Mouse (Mus musculus) layer of hippocampus, postnatal 14 days (tissue): ENCODE data around the gene Apela. TPM values are rescaled to one million over a fixed set of nuclear protein-coding genes. Genes with fewer than 3 reads are reported as not detected.

Experiments
- DNase-seq, 2 experiments: peaks; one replicate each; pipeline ENCODE4 v3.0.0; 2021 to 2022; ENCODE audit warnings: low spot score in 2 of 2, mixed read lengths in 1 of 2
- long read RNA-seq, 2 experiments: library from polyadenylated mRNA; stranded (forward); transcript quantifications; one replicate each; pipeline ENCODE4 v2.0.0; 2021
- total RNA-seq, 2 experiments: library from RNA; stranded (reverse); gene quantifications; 2 replicates each; pipeline ENCODE4 v1.2.3; 2021

The Apela gene
- under 1 TPM in 1 of 2 experiments, not detected in 1; 0.69 TPM for total RNA-seq
- long read RNA-seq, experiment 1, result 0 reads
- long read RNA-seq, experiment 2, result 0 reads

DNA sequence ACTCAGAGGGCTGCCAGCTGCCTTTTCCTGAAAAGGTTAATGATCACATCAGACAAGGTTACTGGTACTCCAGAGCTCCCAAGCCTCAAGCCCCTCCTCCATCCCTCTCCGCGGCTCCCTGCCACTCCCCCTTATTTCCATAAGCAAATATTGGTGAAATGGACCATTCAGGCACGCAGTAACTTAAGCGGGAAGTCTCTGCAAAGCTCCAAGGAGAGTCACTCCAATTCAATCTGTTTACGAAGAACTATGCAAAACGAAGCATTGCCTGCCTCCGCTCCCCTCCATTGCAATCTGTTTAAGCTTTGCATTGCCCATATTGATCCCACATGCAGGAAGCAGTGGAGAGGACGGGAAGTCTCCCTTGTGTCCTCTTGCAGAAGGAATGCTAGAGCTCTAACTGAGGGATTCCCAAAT, at the start of gene Apela:
TSS of gene Apela (minus strand) at position 220 of the 417 bp plus-strand sequence.
- DNase-seq, result peak in 1 of 2 experiments; percentile 20

DNA sequence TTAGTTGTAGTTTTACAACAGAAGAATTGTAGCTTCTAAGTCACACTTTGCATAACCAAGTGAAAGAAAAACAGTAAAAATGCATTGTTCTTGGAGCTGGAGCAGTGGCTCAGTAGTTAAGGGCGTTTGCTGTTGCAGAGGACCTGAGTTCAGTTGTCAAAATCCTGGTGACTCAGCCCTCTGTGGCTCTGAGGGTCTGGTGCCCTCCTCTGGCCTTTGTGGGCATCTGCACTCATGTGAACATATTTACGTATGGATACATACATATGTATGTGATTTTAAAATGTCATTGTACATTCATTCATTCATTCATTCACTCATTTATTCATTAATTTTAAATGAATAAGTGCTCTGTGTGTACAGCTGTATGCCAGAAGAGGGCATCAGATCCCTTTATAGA, 48.5 kb upstream of the Apela start:
- no peak for DNase-seq

GRCm38 (mm10) chr8:65080731-65081130, 43.6 kb upstream of the Apela start:
- no peak for DNase-seq

GRCm38 (mm10) chr8:65074733-65075132, 37.6 kb upstream of the Apela start, which contains the start of gene Gm10663:
Gene Gm10663, plus strand, starts transcription at chr8:65075033.
- no peak for DNase-seq

DNA sequence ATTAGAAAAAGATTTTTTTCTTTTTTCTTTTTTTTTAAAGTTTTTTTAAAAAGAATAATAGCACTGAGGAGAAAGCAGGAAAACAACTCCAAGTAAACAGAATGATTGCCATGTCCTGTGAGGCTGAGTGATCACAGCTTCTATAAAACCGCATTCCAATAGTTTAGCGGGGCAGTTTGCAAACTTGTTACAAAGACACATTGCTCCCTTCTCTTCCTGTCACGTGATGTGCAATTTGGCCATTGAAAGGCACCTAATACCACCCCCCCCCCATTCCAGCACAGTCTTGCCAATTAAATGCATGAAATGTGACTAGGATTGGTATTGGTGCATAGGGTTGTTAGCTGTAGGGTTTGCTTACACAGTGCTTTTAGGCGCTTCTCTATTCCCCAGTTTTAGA, 33.9 kb upstream of the Apela start:
- DNase-seq, result no peak

DNA sequence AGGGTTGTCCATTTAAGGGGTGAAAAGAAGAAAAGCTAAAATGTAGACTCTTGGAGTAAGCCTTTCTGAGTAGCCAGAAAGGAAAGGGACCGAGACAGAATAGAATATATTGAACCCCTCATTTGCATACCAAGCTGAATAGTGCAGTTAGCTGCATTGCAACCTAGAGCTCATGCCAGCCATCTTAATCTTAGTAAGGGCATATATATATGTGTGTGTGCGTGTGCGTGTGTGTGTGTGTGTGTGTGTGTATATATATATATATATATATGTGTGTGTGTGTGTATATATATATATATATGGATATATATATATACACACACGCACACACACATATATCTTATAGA, 31.3 kb upstream of the Apela start:
- no peak for DNase-seq

- DNase-seq, result no peak
These were observed 30.7 kb upstream of the Apela start for GRCm38 (mm10) chr8:65067694-65068472.

GRCm38 (mm10) chr8:65067031-65067430, 29.9 kb upstream of the Apela start:
- no peak for DNase-seq

DNA sequence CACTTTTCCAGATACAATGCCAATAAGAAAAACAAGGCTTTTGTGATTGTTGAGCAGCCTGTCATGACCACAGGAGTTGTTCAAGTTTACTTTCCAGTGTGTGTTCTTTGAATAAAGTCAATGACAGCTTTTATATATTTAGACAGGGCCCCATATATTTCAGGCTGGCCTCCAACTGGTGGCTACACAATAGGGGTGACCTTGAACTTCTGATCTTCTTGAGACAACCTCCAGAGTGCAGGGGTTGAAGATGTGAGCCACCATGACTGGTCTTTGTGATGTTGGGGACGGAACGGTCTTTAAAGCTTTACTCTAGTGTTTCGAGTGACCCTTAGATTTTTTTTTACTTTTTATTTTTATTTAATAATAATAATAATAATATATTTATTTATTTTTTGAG, 28.5 kb upstream of the Apela start:
- DNase-seq, result no peak

DNA sequence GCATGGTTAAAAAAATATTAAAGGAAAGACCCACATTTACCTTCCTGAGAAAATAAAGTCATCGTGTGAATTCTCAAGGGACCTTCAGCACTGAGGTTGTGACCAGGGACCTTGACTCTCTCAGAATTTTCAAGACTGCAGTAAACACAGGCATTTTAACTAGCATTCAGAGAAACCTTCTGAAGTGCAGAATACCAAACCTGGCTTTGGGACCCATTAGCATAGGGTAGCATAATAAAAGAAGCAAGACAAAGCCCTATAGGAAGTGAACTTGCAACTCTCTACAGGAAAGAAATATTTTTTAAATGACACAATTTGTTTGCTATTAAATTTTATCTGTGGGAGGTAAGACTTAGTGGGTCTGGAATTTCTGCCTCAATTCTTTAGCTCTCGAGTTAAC, 26.9 kb upstream of the Apela start:
- no peak for DNase-seq

GRCm38 (mm10) chr8:65062195-65062594, 25.1 kb upstream of the Apela start:
- DNase-seq, result no peak

- DNase-seq, result no peak
These were observed 19.6 kb upstream of the Apela start for GRCm38 (mm10) chr8:65056722-65057121.

DNA sequence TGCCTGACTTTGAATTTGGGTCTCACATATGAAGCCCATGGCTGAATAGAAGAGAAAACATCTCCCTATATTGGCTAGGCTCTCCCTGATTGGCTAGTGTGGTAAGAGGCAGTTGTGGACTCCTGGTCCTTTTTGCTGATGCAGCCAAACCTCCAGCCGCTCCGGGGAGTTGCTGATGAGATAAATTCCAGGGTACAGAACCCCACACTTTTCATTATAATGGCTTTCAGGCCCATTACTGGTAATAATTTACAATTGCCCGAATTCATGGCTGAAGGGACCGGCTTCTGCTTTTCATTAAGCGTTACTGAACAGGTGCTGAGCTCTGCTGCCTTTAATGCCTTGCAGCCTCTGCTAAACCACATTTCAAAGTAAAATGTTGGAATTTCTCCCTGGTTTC, 16.8 kb upstream of the Apela start:
- no peak for DNase-seq

- DNase-seq, result no peak
These were observed 16.4 kb upstream of the Apela start for GRCm38 (mm10) chr8:65053554-65053953.

GRCm38 (mm10) chr8:65047801-65048200, 10.7 kb upstream of the Apela start:
- no peak for DNase-seq

GRCm38 (mm10) chr8:65047193-65047592, 10.1 kb upstream of the Apela start:
- DNase-seq, result no peak

DNA sequence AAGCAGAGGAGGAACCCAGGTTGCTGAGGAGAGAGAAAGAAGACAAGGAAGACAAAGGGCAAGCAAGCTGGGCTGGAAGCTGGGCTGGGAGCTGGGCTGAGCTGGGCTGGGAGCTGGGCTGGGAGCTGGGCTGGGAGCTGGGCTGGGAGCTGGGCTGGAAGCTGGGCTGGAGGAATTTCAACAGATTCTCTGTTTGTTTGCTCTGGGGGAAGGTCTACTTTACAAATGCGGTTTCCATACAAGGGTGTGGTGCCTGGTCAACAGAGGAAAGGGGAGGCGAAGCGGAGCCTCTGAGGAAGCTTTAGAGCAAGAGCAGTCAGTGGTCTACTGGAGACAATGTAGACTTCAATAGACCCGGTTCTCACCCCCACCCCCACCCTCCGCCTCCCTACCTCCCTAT, 9.4 kb upstream of the Apela start:
- DNase-seq, result no peak

DNA sequence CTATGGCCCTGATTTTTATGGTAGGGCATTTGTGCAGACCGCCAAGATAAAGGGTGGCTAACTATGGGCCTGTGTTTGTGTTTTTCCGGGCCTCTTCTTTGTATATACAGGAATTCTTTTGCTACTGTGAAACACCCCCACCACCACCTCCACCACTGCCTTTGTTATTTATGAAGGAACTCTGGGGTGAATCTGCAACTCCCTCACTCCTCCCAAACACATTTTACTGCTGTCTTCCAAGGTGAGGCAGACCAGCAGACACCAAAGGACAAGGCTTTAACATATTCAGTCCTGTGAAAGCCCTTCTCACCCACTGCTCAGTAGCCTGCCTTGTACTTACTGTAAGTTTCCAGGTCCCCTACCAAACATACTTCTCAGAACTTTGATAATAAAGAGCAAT, 3.0 kb downstream of the Apela start:
- no peak for DNase-seq

- DNase-seq, result no peak
These were observed 4.1 kb downstream of the Apela start for GRCm38 (mm10) chr8:65033056-65033455.

DNA sequence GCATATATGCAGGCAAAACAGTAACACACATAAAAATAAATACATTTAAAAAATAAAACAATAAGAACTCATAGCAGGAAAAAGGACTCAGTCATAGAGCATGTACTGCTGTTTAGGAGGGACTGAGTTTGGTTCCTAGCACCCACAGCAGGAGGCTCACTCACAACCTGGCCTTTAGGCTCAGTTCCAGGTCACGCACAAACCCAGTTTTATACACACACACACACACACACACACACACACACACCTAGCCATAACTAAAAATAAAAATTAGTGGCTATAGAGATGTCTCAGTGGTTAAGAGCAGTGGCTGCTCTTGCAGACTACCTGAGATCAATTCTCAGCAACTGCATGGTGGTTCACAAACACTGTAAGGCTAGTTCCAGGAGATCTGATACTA, 5.0 kb downstream of the Apela start:
- DNase-seq, result no peak

DNA sequence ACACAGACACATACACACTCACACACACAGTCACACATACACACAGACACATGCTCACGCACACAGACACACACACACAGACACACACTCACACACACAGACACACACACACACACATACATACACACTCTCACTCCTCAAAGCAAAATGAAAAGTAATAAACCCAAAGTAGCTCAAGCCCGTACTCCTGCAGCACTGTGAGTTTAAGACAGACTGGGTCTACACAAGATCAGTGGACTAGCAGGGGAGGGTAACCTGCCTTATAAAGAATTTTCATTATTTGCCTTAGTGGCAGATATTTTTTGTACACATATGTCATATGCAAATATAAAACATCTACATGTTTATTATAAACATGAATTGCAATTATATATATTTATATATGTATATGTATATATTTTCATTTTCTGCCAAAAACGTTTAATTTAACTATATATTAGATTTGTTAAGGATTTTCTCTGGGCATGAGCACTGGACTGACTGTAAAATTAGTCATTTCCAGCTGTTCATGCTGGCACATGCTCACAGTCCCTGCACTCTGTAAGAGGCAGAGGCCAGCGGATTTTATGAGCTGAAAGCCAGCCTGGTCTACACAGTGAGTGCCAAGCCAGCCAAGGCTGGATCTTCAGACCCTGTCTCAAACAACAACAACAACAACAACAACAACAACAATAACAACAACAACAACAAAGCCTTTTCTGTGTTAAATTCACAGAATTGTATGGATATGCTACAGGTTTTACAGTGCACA, 6.2 kb downstream of the Apela start:
- no peak for DNase-seq

GRCm38 (mm10) chr8:65029776-65030175, 7.4 kb downstream of the Apela start:
- no peak for DNase-seq
